8 mouse cellular contexts compared by ENCODE assay signal in genomic region chr6:72439355-72440185, GRCm38 (mm10). TPM values are rescaled to one million over a fixed set of nuclear protein-coding genes. Genes with fewer than 3 reads are reported as not detected.
DNase-seq lines count a peak whose midpoint lies in the region; ATAC-seq lines count a peak whose summit lies in the region.

TSS of gene Mat2a (minus strand) at chr6:72439558.

- peak; percentile 94 for DNase-seq in 3134 (ENCODE audit: extremely low read depth, insufficient read length, low spot score)
- DNase-seq in adrenal gland, postnatal 36 days, result peak; percentile 94 to 96
- DNase-seq in heart, adult 18-20 months, result peak; percentile 95 to 96
- peak; percentile 92 to 95 for DNase-seq in kidney, adult 8-10 months
- DNase-seq in spleen, postnatal 10 days (ENCODE audit: low spot score in 2 of 2), result peak; percentile 92 to 95

- H3K36me3 ChIP-seq in embryonic facial prominence, embryonic 13.5 days, result peaks cover 24% of the 10 kb centered on the region
- peaks cover 29% of the 10 kb centered on the region for H3K36me3 ChIP-seq in limb, embryonic 13.5 days
- peaks cover 14% of the 10 kb centered on the region for H3K36me3 ChIP-seq in midbrain, embryonic 16.5 days (ENCODE audit: control insufficient read depth, insufficient read depth, low read length)

- H3K27ac ChIP-seq in embryonic facial prominence, embryonic 13.5 days, result peak within 1 kb of the TSS; percentile 99
- peak within 1 kb of the TSS; percentile 99 for H3K27ac ChIP-seq in limb, embryonic 13.5 days
- peak within 1 kb of the TSS; percentile 100 for H3K27ac ChIP-seq in midbrain, embryonic 16.5 days (ENCODE audit: low read length)

- peak within 1 kb of the TSS; percentile 83 for H3K4me2 ChIP-seq in embryonic facial prominence, embryonic 13.5 days
- peak within 1 kb of the TSS; percentile 85 for H3K4me2 ChIP-seq in limb, embryonic 13.5 days (replicated peaks)
- H3K4me2 ChIP-seq in midbrain, embryonic 16.5 days (ENCODE audit: low read length), result peak within 1 kb of the TSS; percentile 95

- no peaks in the 10 kb centered on the region for H3K27me3 ChIP-seq in embryonic facial prominence, embryonic 13.5 days
- H3K27me3 ChIP-seq in limb, embryonic 13.5 days, result no peaks in the 10 kb centered on the region
- H3K27me3 ChIP-seq in midbrain, embryonic 16.5 days (ENCODE audit: control insufficient read depth, insufficient read depth, low read depth, low read length), result no peaks in the 10 kb centered on the region

- peaks cover 37% of the 10 kb centered on the region for H3K4me1 ChIP-seq in embryonic facial prominence, embryonic 13.5 days
- H3K4me1 ChIP-seq in limb, embryonic 13.5 days, result peaks cover 41% of the 10 kb centered on the region
- H3K4me1 ChIP-seq in midbrain, embryonic 16.5 days (ENCODE audit: control insufficient read depth, insufficient read depth, low read length), result peaks cover 34% of the 10 kb centered on the region

- peak; percentile 85 for ATAC-seq in embryonic facial prominence, embryonic 13.5 days (ENCODE audit: insufficient number of reproducible peaks, insufficient read depth, low FRiP score, low TSS enrichment, low read depth)
- peak; percentile 90 for ATAC-seq in limb, embryonic 13.5 days (ENCODE audit: low FRiP score, low read depth)
- peak; percentile 94 for ATAC-seq in midbrain, embryonic 16.5 days

- H3K9ac ChIP-seq in embryonic facial prominence, embryonic 13.5 days, result peak within 1 kb of the TSS; percentile 100
- peak within 1 kb of the TSS; percentile 99 for H3K9ac ChIP-seq in limb, embryonic 13.5 days
- peak within 1 kb of the TSS; percentile 100 for H3K9ac ChIP-seq in midbrain, embryonic 16.5 days (ENCODE audit: low read depth, low read length)

- H3K9me3 ChIP-seq in embryonic facial prominence, embryonic 13.5 days, result no peaks in the 10 kb centered on the region
- no peaks in the 10 kb centered on the region for H3K9me3 ChIP-seq in limb, embryonic 13.5 days
- no peaks in the 10 kb centered on the region for H3K9me3 ChIP-seq in midbrain, embryonic 16.5 days (replicated peaks; ENCODE audit: control insufficient read depth, low read length, poor library complexity, severe bottlenecking)

- H3K4me3 ChIP-seq in embryonic facial prominence, embryonic 13.5 days, result peak within 1 kb of the TSS; percentile 88
- H3K4me3 ChIP-seq in limb, embryonic 13.5 days, result peak within 1 kb of the TSS; percentile 89
- peak within 1 kb of the TSS; percentile 99 for H3K4me3 ChIP-seq in midbrain, embryonic 16.5 days (ENCODE audit: low read depth, low read length)

- WGBS in embryonic facial prominence, embryonic 13.5 days, result under 1% methylated on average over 77 of the region's 77 CpGs
- WGBS in limb, embryonic 13.5 days, result under 1% methylated on average over 77 of the region's 77 CpGs
- WGBS in midbrain, embryonic 16.5 days, result under 1% methylated on average over 69 of the region's 77 CpGs

RNA-seq across cellular contexts. Expression of gene Mat2a, which starts in this region (rescaled TPM):
- 100 to 1,000 TPM; 227 to 350 TPM for total RNA-seq in adrenal gland, postnatal 36 days (2021)
- 361 and 377 TPM in 2 replicates for polyA plus RNA-seq in embryonic facial prominence, embryonic 13.5 days (2015; fragmentation: Nextera tagmentation; extraction: Ambion mirVana)
- total RNA-seq in heart, adult 18-20 months (2021), result 100 to 1,000 TPM; 130 to 166 TPM
- 426 and 435 TPM in 2 replicates for polyA plus RNA-seq in limb, embryonic 13.5 days (2015; fragmentation: Nextera tagmentation; extraction: Ambion mirVana)
- 348 and 379 TPM in 2 replicates for polyA plus RNA-seq in midbrain, embryonic 16.5 days (2015; fragmentation: Nextera tagmentation; extraction: Ambion mirVana)

Comparison
In these comparisons a context has a peak if more than half of its experiments do, and no peak if none do; other contexts are left out.
1. Peak in every context shown above with its lines: DNase-seq, ATAC-seq, H3K4me3 ChIP-seq and H3K27ac ChIP-seq.